ENCODE assay signal across 12 mouse cellular contexts in genomic region chr12:17033464-17033841, GRCm38 (mm10). TPM values are rescaled to one million over a fixed set of nuclear protein-coding genes. Genes with fewer than 3 reads are reported as not detected.
DNase-seq lines count a peak whose midpoint lies in the region; ATAC-seq and TF ChIP-seq lines count a peak whose summit lies in the region.
"Had no signal": no experiment of that assay in that cellular context is flagged by ENCODE, and none has a peak within 500 bp of the region (broad histone marks: within the 10 kb centered on the region; RNA-seq: fewer than 3 reads in every experiment).

No protein-coding gene starts in this region.

- no peak; the same call in 1 of the 2 replicates for ATAC-seq in heart, embryonic 12.5 days (ENCODE audit: insufficient number of reproducible peaks, low FRiP score)
- ATAC-seq in erythroblast, adult 5-6 weeks (replicated peaks; ENCODE audit: low FRiP score, poor library complexity, severe bottlenecking): no peak
- ATAC-seq: Patski had no signal

- H3K9me3 ChIP-seq in heart, embryonic 12.5 days (replicated peaks): 0 out of 2 replicates have a peak, but pooled peaks cover 4% of the 10 kb centered on the region
- H3K9me3 ChIP-seq: heart, embryonic 15.5 days; stomach, embryonic 15.5 days had no signal

- no peak for TF ChIP-seq POLR2A in thymus, adult 2 months (IDR thresholded peaks at IDR 0.05; ENCODE audit: control insufficient read depth, extremely low read depth, insufficient read depth, low read length, poor library complexity)

- no peak overlapping the region for H3K4me3 ChIP-seq in heart, embryonic 12.5 days
- no peak overlapping the region for H3K4me3 ChIP-seq in thymus, adult 2 months (ENCODE audit: control insufficient read depth, insufficient read depth, low read length)
- H3K4me3 ChIP-seq: heart, embryonic 15.5 days; stomach, embryonic 15.5 days had no signal

- DNase-seq in heart, postnatal 10 days: peak; percentile 24 to 30
- peak; percentile 18 for DNase-seq in thymus, adult 2 months
- DNase-seq in thymus, adult 18-20 months: no peak
- DNase-seq in induced T-regulatory cell, adult 2 months (ENCODE audit: low read depth): peak; percentile 73
- DNase-seq in thymus, postnatal 4 days: peak; percentile 41
- DNase-seq in layer of hippocampus, postnatal 25 days (ENCODE audit: extremely low spot score in 1 of 2, low spot score in 1 of 2): no peak

- no peak for TF ChIP-seq CTCF in thymus, adult 2 months (IDR thresholded peaks at IDR 0.05; ENCODE audit: borderline replicate concordance, control insufficient read depth, extremely low read depth, insufficient read depth, low read length, poor library complexity)

- H3K4me2 ChIP-seq in heart, embryonic 12.5 days: no peak overlapping the region
- H3K4me2 ChIP-seq: stomach, embryonic 15.5 days had no signal

- no peak overlapping the region for H3K9ac ChIP-seq in heart, embryonic 12.5 days
- H3K9ac ChIP-seq: heart, embryonic 15.5 days; stomach, embryonic 15.5 days had no signal

- intact Hi-C loops in heart, postnatal 10 days (cut with DNase I): loop anchor here (10.0 kb wide), 3 partner anchors 141 to 321 kb away; partner anchors contain the start of gene Kcnf1

- 0 out of 2 replicates have a peak, but pooled peaks cover 4% of the 10 kb centered on the region for H3K27me3 ChIP-seq in heart, embryonic 12.5 days (replicated peaks)
- H3K27me3 ChIP-seq in thymus, adult 2 months (ENCODE audit: control insufficient read depth, insufficient read depth, low read length): no peaks in the 10 kb centered on the region
- H3K27me3 ChIP-seq: Patski; stomach, embryonic 15.5 days had no signal

- no peaks in the 10 kb centered on the region for H3K4me1 ChIP-seq in heart, embryonic 12.5 days (replicated peaks)
- peaks cover 8% of the 10 kb centered on the region for H3K4me1 ChIP-seq in thymus, adult 2 months (replicated peaks; ENCODE audit: control insufficient read depth, insufficient read depth, low read length)
- H3K4me1 ChIP-seq: heart, embryonic 15.5 days; stomach, embryonic 15.5 days had no signal

- no peaks in the 10 kb centered on the region for H3K36me3 ChIP-seq in heart, embryonic 12.5 days
- H3K36me3 ChIP-seq in thymus, adult 2 months (ENCODE audit: control insufficient read depth, insufficient read depth, low read length): no peaks in the 10 kb centered on the region
- H3K36me3 ChIP-seq: heart, embryonic 15.5 days; stomach, embryonic 15.5 days had no signal

- H3K27ac ChIP-seq in heart, embryonic 12.5 days (ENCODE audit: poor library complexity, severe bottlenecking): no peak overlapping the region
- peak overlapping the region; percentile 25; the same call in 1 of the 2 replicates for H3K27ac ChIP-seq in thymus, adult 2 months (ENCODE audit: control insufficient read depth, insufficient read depth, low read length)
- H3K27ac ChIP-seq: heart, embryonic 15.5 days; stomach, embryonic 15.5 days had no signal

- WGBS in heart, embryonic 12.5 days: 70% methylated on average over 9 of the region's 9 CpGs
- WGBS in thymus, adult 2 months: 50% methylated on average over 9 of the region's 9 CpGs

RNA-seq across cellular contexts. Expression of gene 2410004P03Rik, which starts 21.9 kb away (rescaled TPM):
- total RNA-seq in heart, postnatal 10 days (2021): under 1 TPM in 1 of 2 experiments, not detected in 1; 0.12 TPM
- 0.31 and 0.40 TPM in 2 replicates for polyA plus RNA-seq in heart, embryonic 12.5 days (2016; fragmentation: Nextera tagmentation; extraction: Ambion mirVana)
- polyA plus RNA-seq in thymus, adult 2 months (2012; rRNA removed): 1.1 TPM in 2 replicates
- 1 to 10 TPM; 1.3 to 1.4 TPM for total RNA-seq in layer of hippocampus, postnatal 25 days (2021)
- total RNA-seq in erythroblast, adult 5-6 weeks (2015; ENCODE audit: low replicate concordance): not detected in 2 replicates
- not detected in 2 replicates for total RNA-seq in erythroblast, adult 5-6 weeks (2017; ENCODE audit: low replicate concordance)
- total RNA-seq: monocyte, adult 5-6 weeks had no signal
- polyA plus RNA-seq: Patski had no signal

RNA-seq across cellular contexts. Expression of gene Pqlc3, which starts 33.2 kb away (rescaled TPM):
- total RNA-seq in heart, postnatal 10 days (2021): 1 to 10 TPM; 2.4 to 3.0 TPM
- 3.5 and 4.8 TPM in 2 replicates for polyA plus RNA-seq in heart, embryonic 12.5 days (2016; fragmentation: Nextera tagmentation; extraction: Ambion mirVana)
- 89.0 and 114 TPM in 2 replicates for polyA plus RNA-seq in thymus, adult 2 months (2012; rRNA removed)
- total RNA-seq in layer of hippocampus, postnatal 25 days (2021): 1 to 10 TPM in 1 of 2 experiments, under 1 TPM in 1; 0.49 to 1.0 TPM
- total RNA-seq in erythroblast, adult 5-6 weeks (2015; ENCODE audit: low replicate concordance): 18.0 and 34.0 TPM in 2 replicates
- 9.5 and 20.1 TPM in 2 replicates for total RNA-seq in erythroblast, adult 5-6 weeks (2017; ENCODE audit: low replicate concordance)

Comparison
In these comparisons a context has a peak if more than half of its experiments do, and no peak if none do; other contexts are left out.
1. DNase-seq: peak in heart, postnatal 10 days (2 of 2), thymus, adult 2 months (single experiment), induced T-regulatory cell, adult 2 months (single experiment) and thymus, postnatal 4 days (single experiment); none in thymus, adult 18-20 months (0 of 2) and layer of hippocampus, postnatal 25 days (0 of 2).